Mouse (Mus musculus): ENCODE results near the gene Filip1. TPM values are rescaled to one million over a fixed set of nuclear protein-coding genes. Genes with fewer than 3 reads are reported as not detected.

Filip1 gene
- polyA plus RNA-seq, 1 experiment = 1.1 TPM

- Histone ChIP-seq H3K4me1 (ENCODE audit: control insufficient read depth, insufficient read depth, insufficient read length) (no peaks in the 10 kb centered on the region), H3K36me3 (ENCODE audit: control insufficient read depth, insufficient read depth, low read length) (no peaks in the 10 kb centered on the region), H3K4me3 (ENCODE audit: extremely low read depth, insufficient read depth, insufficient read length) (no peak overlapping the region), H3K27ac (ENCODE audit: insufficient read depth, low read length) (no peak overlapping the region), H3K27me3 (ENCODE audit: control insufficient read depth, insufficient read depth, low read length) (no peaks in the 10 kb centered on the region)
- no peak for TF ChIP-seq POLR2A (IDR thresholded peaks at IDR 0.05; ENCODE audit: low read depth, low read length)
- TF ChIP-seq CTCF (IDR thresholded peaks at IDR 0.05; ENCODE audit: extremely low read depth, insufficient read depth, insufficient read length, insufficient replicate concordance) = no peak
- WGBS = 93% methylated on average over 10 of the region's 10 CpGs
- DNase-seq (ENCODE audit: low read depth in 1 of 2, low spot score in 2 of 2) = no peak
Observed at GRCm38 (mm10) chr9:79805426-79805825, 207.2 kb downstream of the Filip1 start.

GRCm38 (mm10) chr9:79796461-79797135 lies 216.1 kb downstream of the Filip1 start:
- no peak for DNase-seq (ENCODE audit: low read depth in 1 of 2, low spot score in 2 of 2)
- H3K27me3 ChIP-seq (ENCODE audit: control insufficient read depth, insufficient read depth, low read length) = no peaks in the 10 kb centered on the region
- TF ChIP-seq POLR2A (IDR thresholded peaks at IDR 0.05; ENCODE audit: low read depth, low read length) = no peak
- no peak for TF ChIP-seq CTCF (IDR thresholded peaks at IDR 0.05; ENCODE audit: extremely low read depth, insufficient read depth, insufficient read length, insufficient replicate concordance)
- H3K36me3 ChIP-seq (ENCODE audit: control insufficient read depth, insufficient read depth, low read length) = no peaks in the 10 kb centered on the region
- H3K27ac ChIP-seq (ENCODE audit: insufficient read depth, low read length) = no peak overlapping the region
- H3K4me1 ChIP-seq (ENCODE audit: control insufficient read depth, insufficient read depth, insufficient read length) = no peaks in the 10 kb centered on the region
- WGBS = 81% methylated on average over 7 of the region's 7 CpGs
- H3K4me3 ChIP-seq (ENCODE audit: extremely low read depth, insufficient read depth, insufficient read length) = no peak overlapping the region

- TF ChIP-seq CTCF (IDR thresholded peaks at IDR 0.05; ENCODE audit: extremely low read depth, insufficient read depth, insufficient read length, insufficient replicate concordance) = no peak
- no peak for TF ChIP-seq POLR2A (IDR thresholded peaks at IDR 0.05; ENCODE audit: low read depth, low read length)
Observed at GRCm38 (mm10) chr9:79795076-79795475, 217.6 kb downstream of the Filip1 start.

GRCm38 (mm10) chr9:79792841-79793835 lies 219.5 kb downstream of the Filip1 start, which contains the start of gene Tmem30a:
Tmem30a (minus strand) TSS chr9:79793507.
- Histone ChIP-seq H3K36me3 (ENCODE audit: control insufficient read depth, insufficient read depth, low read length) (no peaks in the 10 kb centered on the region), H3K27me3 (ENCODE audit: control insufficient read depth, insufficient read depth, low read length) (no peaks in the 10 kb centered on the region)
- WGBS = under 1% methylated on average over 91 of the region's 91 CpGs

More at GRCm38 (mm10) chr9:79795076-79795475, 217.6 kb downstream of the Filip1 start:
- Histone ChIP-seq H3K4me1 (ENCODE audit: control insufficient read depth, insufficient read depth, insufficient read length) (peaks cover 1% of the 10 kb centered on the region; the same call in 1 of the 2 replicates), H3K36me3 (ENCODE audit: control insufficient read depth, insufficient read depth, low read length) (no peaks in the 10 kb centered on the region), H3K4me3 (ENCODE audit: extremely low read depth, insufficient read depth, insufficient read length) (no peak overlapping the region), H3K27ac (ENCODE audit: insufficient read depth, low read length) (peak overlapping the region; percentile 47; the same call in 1 of the 2 replicates), H3K27me3 (ENCODE audit: control insufficient read depth, insufficient read depth, low read length) (no peaks in the 10 kb centered on the region)
- DNase-seq (ENCODE audit: low read depth in 1 of 2, low spot score in 2 of 2) = peak in 1 of 2 experiments; percentile 21
- WGBS = 26% methylated on average over 1 of the region's 1 CpGs

GRCm38 (mm10) chr9:79785794-79786085 lies 226.9 kb downstream of the Filip1 start:
- H3K27ac ChIP-seq (ENCODE audit: insufficient read depth, low read length) = no peak overlapping the region
- WGBS = 65% methylated on average over 2 of the region's 2 CpGs
- peaks cover 7% of the 10 kb centered on the region for H3K4me1 ChIP-seq (ENCODE audit: control insufficient read depth, insufficient read depth, insufficient read length)

More at GRCm38 (mm10) chr9:79792841-79793835, 219.5 kb downstream of the Filip1 start, which contains the start of gene Tmem30a:
- TF ChIP-seq CTCF (IDR thresholded peaks at IDR 0.05; ENCODE audit: extremely low read depth, insufficient read depth, insufficient read length, insufficient replicate concordance) (no peak), POLR2A (IDR thresholded peaks at IDR 0.05; ENCODE audit: low read depth, low read length) (no peak; the same call in none of the 2 replicates)
- peak; percentile 85 to 89 for DNase-seq (ENCODE audit: low read depth in 1 of 2, low spot score in 2 of 2)
- Histone ChIP-seq H3K4me1 (ENCODE audit: control insufficient read depth, insufficient read depth, insufficient read length) (peaks cover 5% of the 10 kb centered on the region), H3K27ac (ENCODE audit: insufficient read depth, low read length) (peak within 1 kb of the TSS; percentile 85), H3K4me3 (ENCODE audit: extremely low read depth, insufficient read depth, insufficient read length) (peak within 1 kb of the TSS; percentile 66)

GRCm38 (mm10) chr9:79784934-79785793 lies 227.5 kb downstream of the Filip1 start:
- 83% methylated on average over 2 of the region's 2 CpGs for WGBS
- Histone ChIP-seq H3K27ac (ENCODE audit: insufficient read depth, low read length) (no peak overlapping the region), H3K36me3 (ENCODE audit: control insufficient read depth, insufficient read depth, low read length) (no peaks in the 10 kb centered on the region), H3K4me1 (ENCODE audit: control insufficient read depth, insufficient read depth, insufficient read length) (peaks cover 7% of the 10 kb centered on the region), H3K4me3 (ENCODE audit: extremely low read depth, insufficient read depth, insufficient read length) (no peak overlapping the region), H3K27me3 (ENCODE audit: control insufficient read depth, insufficient read depth, low read length) (no peaks in the 10 kb centered on the region)
- TF ChIP-seq CTCF (IDR thresholded peaks at IDR 0.05; ENCODE audit: extremely low read depth, insufficient read depth, insufficient read length, insufficient replicate concordance) = no peak
- no peak for TF ChIP-seq POLR2A (IDR thresholded peaks at IDR 0.05; ENCODE audit: low read depth, low read length)
- no peak for DNase-seq (ENCODE audit: low read depth in 1 of 2, low spot score in 2 of 2)

More at GRCm38 (mm10) chr9:79785794-79786085, 226.9 kb downstream of the Filip1 start:
- no peak for TF ChIP-seq POLR2A (IDR thresholded peaks at IDR 0.05; ENCODE audit: low read depth, low read length)
- no peak for TF ChIP-seq CTCF (IDR thresholded peaks at IDR 0.05; ENCODE audit: extremely low read depth, insufficient read depth, insufficient read length, insufficient replicate concordance)
- H3K27me3 ChIP-seq (ENCODE audit: control insufficient read depth, insufficient read depth, low read length) = no peaks in the 10 kb centered on the region
- H3K4me3 ChIP-seq (ENCODE audit: extremely low read depth, insufficient read depth, insufficient read length) = no peak overlapping the region
- H3K36me3 ChIP-seq (ENCODE audit: control insufficient read depth, insufficient read depth, low read length) = no peaks in the 10 kb centered on the region
- DNase-seq (ENCODE audit: low read depth in 1 of 2, low spot score in 2 of 2) = no peak

Data from spleen, adult 2 months (tissue).